Mouse (Mus musculus): Measurements from ENCODE around the gene Hmgb1. TPM values are rescaled to one million over a fixed set of nuclear protein-coding genes. Genes with fewer than 3 reads are reported as not detected.

Hmgb1 gene
- polyA plus RNA-seq, 1 experiment from 2014 or later = 1,601 TPM

DNA sequence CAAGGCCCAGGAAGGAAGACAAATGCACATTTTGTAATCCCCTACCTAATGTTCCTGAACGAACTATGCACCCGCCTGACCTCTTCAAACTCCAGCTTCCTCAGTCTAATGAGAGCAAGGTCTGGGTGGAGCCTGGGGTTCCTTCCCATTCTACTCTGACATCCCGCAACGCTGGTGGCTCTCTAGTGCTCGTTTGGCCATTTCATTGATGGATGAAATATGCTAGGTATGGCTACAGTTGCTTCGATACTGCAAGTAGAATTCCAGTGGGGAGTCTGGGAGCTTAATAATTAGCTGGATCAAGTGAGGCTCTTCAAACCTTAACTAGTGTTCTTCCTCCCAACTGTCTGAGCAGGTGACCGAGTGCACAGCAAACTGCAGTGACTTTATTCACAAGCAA, 163.2 kb downstream of the Hmgb1 start:
- Histone ChIP-seq H3K27ac (ENCODE audit: low read length) (peak overlapping the region; percentile 83), H3K4me1 (replicated peaks; ENCODE audit: control insufficient read depth, insufficient read depth, low read length) (peaks cover 10% of the 10 kb centered on the region), H3K27me3 (ENCODE audit: control insufficient read depth, insufficient read depth, low read depth, low read length) (no peaks in the 10 kb centered on the region), H3K9ac (ENCODE audit: low read length) (no peak overlapping the region), H3K4me2 (ENCODE audit: low read depth, low read length) (peak overlapping the region; percentile 55), H3K9me3 (ENCODE audit: control insufficient read depth, low read length) (no peaks in the 10 kb centered on the region), H3K36me3 (ENCODE audit: control insufficient read depth, insufficient read depth, low read length) (no peaks in the 10 kb centered on the region), H3K4me3 (ENCODE audit: low read length) (peak overlapping the region; percentile 15)
- peak; percentile 51; the same call in 1 of the 2 replicates for ATAC-seq (ENCODE audit: low read depth)
- WGBS = 30% methylated on average over 7 of the region's 7 CpGs

DNA sequence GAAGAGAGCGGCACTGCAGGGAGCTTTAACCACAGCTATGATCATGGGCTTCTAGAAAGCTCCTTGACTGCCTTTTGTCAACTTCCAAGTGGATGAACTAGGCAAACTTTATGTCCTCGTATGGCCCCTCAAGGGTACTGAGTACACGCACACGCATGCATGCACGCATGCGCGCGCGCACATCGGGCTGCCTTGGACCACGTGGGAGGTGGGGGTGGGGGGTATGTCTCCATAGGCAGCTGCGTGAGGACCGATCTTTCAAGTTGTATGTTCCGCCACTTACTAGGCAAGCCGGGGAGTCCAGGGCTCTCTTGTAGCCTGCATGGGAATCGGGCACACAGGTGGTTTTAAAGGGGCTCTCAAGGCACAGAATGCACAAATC, 163.6 kb downstream of the Hmgb1 start:
- Histone ChIP-seq H3K9me3 (ENCODE audit: control insufficient read depth, low read length) (no peaks in the 10 kb centered on the region), H3K27ac (ENCODE audit: low read length) (peak overlapping the region; percentile 83), H3K27me3 (ENCODE audit: control insufficient read depth, insufficient read depth, low read depth, low read length) (no peaks in the 10 kb centered on the region), H3K4me3 (ENCODE audit: low read length) (peak overlapping the region; percentile 24), H3K9ac (ENCODE audit: low read length) (peak overlapping the region; percentile 6), H3K4me1 (replicated peaks; ENCODE audit: control insufficient read depth, insufficient read depth, low read length) (peaks cover 14% of the 10 kb centered on the region), H3K36me3 (ENCODE audit: control insufficient read depth, insufficient read depth, low read length) (no peaks in the 10 kb centered on the region), H3K4me2 (ENCODE audit: low read depth, low read length) (peak overlapping the region; percentile 55)
- WGBS = 45% methylated on average over 16 of the region's 16 CpGs
- ATAC-seq (ENCODE audit: low read depth) = peak; percentile 82

DNA sequence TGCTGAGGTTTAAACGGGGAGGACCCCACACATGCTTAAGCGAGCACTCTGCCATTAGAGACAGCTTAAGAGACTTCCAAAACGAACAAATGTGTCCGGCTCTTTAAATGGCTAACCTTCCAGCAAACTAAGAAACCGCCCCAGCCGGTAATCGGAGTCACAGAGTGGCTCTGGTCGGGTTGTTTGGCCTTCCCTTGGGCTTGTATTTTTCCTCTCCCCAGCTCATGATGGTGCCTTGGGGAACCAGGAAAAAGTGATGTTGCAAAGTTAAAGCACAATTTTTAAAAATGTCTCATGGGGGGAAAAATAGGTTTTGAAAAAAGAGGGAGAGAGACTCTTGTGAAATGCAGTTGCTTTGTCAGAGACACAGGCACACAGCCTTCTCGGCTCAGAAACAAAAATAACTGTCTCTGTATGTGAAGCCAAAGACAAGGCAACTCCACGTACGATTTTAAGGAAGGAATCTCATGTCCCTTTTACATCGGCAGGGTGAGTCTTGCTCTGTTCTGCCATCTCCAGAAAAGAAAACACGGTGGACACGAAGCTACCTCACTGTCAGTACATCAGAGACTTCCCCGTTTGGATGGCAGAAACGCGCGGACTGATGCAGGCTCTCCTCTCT, 164.1 kb downstream of the Hmgb1 start:
- H3K9ac ChIP-seq (ENCODE audit: low read length) = peak overlapping the region; percentile 6
- ATAC-seq (ENCODE audit: low read depth) = no peak
- peak overlapping the region; percentile 83 for H3K27ac ChIP-seq (ENCODE audit: low read length)

DNA sequence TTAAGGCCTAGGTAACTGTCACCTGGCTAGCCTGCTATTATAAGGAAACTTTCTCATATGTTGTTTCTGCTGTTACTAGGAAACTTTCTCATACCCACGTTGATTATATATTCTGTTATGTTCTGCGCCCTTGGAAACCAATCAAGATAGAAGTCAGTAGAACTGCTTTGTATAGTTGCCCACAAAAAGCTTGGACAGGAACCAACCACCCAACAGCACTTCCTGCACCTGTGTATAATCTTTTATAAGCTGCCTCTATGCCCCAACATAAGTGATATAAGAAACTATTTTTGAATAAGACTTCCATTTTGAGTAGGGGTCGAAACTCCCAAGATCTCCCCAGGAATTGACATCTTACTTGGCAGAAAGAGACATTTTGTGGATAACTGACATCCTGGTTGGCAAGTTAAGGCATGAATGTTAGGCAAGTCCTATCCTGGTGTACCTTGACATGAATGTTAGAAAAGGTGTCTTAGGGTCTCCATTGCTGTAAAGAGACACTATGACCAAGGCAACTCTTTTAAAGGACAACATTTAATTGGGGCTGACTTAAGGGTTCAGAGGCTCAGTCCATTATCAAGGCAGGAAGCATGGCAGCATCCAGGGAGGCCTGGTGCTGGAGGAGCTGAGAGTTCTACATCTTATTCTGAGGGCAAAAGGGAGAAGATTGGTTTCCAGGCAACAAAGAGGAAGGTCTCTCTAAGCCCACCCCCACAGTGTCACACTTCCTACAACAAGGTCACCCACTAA, 166.4 kb downstream of the Hmgb1 start:
- Histone ChIP-seq H3K36me3 (ENCODE audit: control insufficient read depth, insufficient read depth, low read length) (no peaks in the 10 kb centered on the region), H3K27ac (ENCODE audit: low read length) (no peak overlapping the region), H3K4me2 (ENCODE audit: low read depth, low read length) (no peak overlapping the region), H3K27me3 (ENCODE audit: control insufficient read depth, insufficient read depth, low read depth, low read length) (no peaks in the 10 kb centered on the region), H3K4me3 (ENCODE audit: low read length) (no peak overlapping the region), H3K9me3 (ENCODE audit: control insufficient read depth, low read length) (peaks cover under 1% of the 10 kb centered on the region; the same call in 1 of the 2 replicates), H3K4me1 (replicated peaks; ENCODE audit: control insufficient read depth, insufficient read depth, low read length) (peaks cover 14% of the 10 kb centered on the region), H3K9ac (ENCODE audit: low read length) (no peak overlapping the region)
- 76% methylated on average over 3 of the region's 3 CpGs for WGBS
- no peak for ATAC-seq (ENCODE audit: low read depth)

More for the DNA sequence above, 164.1 kb downstream of the Hmgb1 start:
- peak overlapping the region; percentile 55 for H3K4me2 ChIP-seq (ENCODE audit: low read depth, low read length)
- H3K36me3 ChIP-seq (ENCODE audit: control insufficient read depth, insufficient read depth, low read length) = no peaks in the 10 kb centered on the region
- peaks cover 14% of the 10 kb centered on the region for H3K4me1 ChIP-seq (replicated peaks; ENCODE audit: control insufficient read depth, insufficient read depth, low read length)
- no peaks in the 10 kb centered on the region for H3K9me3 ChIP-seq (ENCODE audit: control insufficient read depth, low read length)
- WGBS = 24% methylated on average over 18 of the region's 18 CpGs
- peak overlapping the region; percentile 24 for H3K4me3 ChIP-seq (ENCODE audit: low read length)
- H3K27me3 ChIP-seq (ENCODE audit: control insufficient read depth, insufficient read depth, low read depth, low read length) = no peaks in the 10 kb centered on the region

DNA sequence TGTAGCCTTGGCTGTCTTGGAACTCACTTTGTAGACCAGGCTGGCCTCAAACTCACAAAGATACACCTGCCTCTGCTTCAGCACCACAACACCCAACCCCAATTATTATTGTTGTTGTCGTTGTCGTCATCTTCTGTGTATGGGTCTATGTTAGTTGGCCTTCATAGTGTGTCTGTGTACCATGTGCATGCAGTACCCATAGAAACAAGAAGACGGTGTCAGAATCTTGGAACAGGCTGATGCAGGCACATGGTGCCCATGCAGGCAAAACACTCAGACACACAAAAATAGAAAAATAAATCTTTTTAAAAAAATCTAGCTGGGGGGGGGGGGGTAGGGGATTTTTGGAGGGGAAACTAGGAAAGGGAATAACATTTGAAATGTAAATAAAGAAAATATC, 167.1 kb downstream of the Hmgb1 start:
- Histone ChIP-seq H3K4me1 (replicated peaks; ENCODE audit: control insufficient read depth, insufficient read depth, low read length) (peaks cover 14% of the 10 kb centered on the region), H3K9me3 (ENCODE audit: control insufficient read depth, low read length) (peaks cover 3% of the 10 kb centered on the region; the same call in 1 of the 2 replicates), H3K27me3 (ENCODE audit: control insufficient read depth, insufficient read depth, low read depth, low read length) (no peaks in the 10 kb centered on the region), H3K36me3 (ENCODE audit: control insufficient read depth, insufficient read depth, low read length) (no peaks in the 10 kb centered on the region), H3K27ac (ENCODE audit: low read length) (no peak overlapping the region), H3K4me2 (ENCODE audit: low read depth, low read length) (no peak overlapping the region), H3K4me3 (ENCODE audit: low read length) (no peak overlapping the region), H3K9ac (ENCODE audit: low read length) (no peak overlapping the region)
- no peak for ATAC-seq (ENCODE audit: low read depth)
- WGBS = 92% methylated on average over 3 of the region's 3 CpGs

DNA sequence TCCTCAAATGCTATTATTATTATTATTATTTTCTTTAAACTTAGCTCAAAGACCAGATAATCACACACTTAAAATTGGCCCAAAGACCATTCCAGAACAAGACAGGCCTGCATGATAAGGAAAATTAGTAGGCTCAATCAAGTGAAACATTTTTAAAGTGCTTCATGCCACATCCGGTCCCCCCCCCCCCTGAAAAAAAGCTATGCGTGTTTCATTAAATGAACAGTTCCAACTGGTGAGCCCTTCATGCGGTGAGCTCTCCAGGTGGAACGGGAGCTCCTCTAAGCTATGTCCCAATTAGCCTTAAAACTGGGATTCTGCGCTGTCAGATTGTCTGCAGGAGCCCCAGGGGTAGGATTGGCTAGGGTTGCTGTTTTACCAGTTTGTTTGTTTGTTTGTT, 168.0 kb downstream of the Hmgb1 start:
- Histone ChIP-seq H3K27ac (ENCODE audit: low read length) (no peak overlapping the region), H3K36me3 (ENCODE audit: control insufficient read depth, insufficient read depth, low read length) (no peaks in the 10 kb centered on the region), H3K4me2 (ENCODE audit: low read depth, low read length) (peak overlapping the region; percentile 95), H3K27me3 (ENCODE audit: control insufficient read depth, insufficient read depth, low read depth, low read length) (no peaks in the 10 kb centered on the region), H3K4me3 (ENCODE audit: low read length) (no peak overlapping the region), H3K9ac (ENCODE audit: low read length) (no peak overlapping the region), H3K9me3 (ENCODE audit: control insufficient read depth, low read length) (peaks cover 3% of the 10 kb centered on the region; the same call in 1 of the 2 replicates), H3K4me1 (replicated peaks; ENCODE audit: control insufficient read depth, insufficient read depth, low read length) (peaks cover 14% of the 10 kb centered on the region)
- 64% methylated on average over 5 of the region's 5 CpGs for WGBS
- ATAC-seq (ENCODE audit: low read depth) = no peak

DNA sequence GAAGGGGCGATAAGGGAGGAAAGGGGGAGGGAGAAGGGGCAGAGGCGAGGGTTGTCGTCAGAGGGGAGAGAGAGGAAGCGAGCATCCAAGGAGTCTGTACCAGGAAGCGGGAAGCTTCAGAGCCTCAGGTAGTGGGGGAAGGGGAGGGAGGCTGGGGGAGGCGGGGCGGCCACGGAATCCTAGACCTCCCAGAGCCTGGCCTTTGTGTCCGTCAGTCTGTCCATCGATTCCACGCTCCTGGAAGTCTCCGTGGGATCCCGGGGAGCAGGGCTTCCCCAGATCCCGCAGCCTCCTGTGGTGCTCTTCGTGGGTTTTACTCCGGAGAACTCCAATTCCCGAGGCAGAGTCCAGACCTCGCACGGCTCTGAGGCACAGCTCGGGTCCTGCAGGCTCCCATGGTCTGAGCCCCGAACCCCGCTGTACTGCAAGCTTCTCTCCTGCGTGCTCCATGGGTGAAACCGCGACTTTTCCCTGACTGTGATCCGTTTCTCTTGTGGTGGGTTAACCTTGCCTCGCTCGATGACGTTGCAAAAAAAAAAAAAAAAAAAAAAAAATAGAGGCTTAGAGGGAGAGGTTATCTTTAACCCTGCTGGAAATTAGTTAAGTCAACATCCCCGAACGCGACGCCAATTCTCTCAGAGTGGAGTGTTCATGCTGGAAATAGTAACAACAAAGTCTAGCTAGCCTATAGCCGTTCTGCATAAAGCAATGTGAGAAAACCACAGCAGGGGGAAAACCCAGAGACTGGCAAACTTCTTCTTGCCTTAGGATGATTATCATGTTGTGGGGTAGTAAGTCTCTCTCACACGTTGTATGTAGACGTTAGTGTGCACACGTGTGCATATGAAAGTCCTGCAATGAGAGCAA, 168.7 kb downstream of the Hmgb1 start:
- Histone ChIP-seq H3K4me1 (replicated peaks; ENCODE audit: control insufficient read depth, insufficient read depth, low read length) (peaks cover 14% of the 10 kb centered on the region), H3K9ac (ENCODE audit: low read length) (peak overlapping the region; percentile 79), H3K36me3 (ENCODE audit: control insufficient read depth, insufficient read depth, low read length) (no peaks in the 10 kb centered on the region), H3K9me3 (ENCODE audit: control insufficient read depth, low read length) (peaks cover 3% of the 10 kb centered on the region; the same call in 1 of the 2 replicates), H3K4me3 (ENCODE audit: low read length) (peak overlapping the region; percentile 63), H3K27ac (ENCODE audit: low read length) (peak overlapping the region; percentile 49), H3K27me3 (ENCODE audit: control insufficient read depth, insufficient read depth, low read depth, low read length) (no peaks in the 10 kb centered on the region), H3K4me2 (ENCODE audit: low read depth, low read length) (peak overlapping the region; percentile 95)
- peak; percentile 71 for ATAC-seq (ENCODE audit: low read depth)
- WGBS = under 1% methylated on average over 36 of the region's 37 CpGs

DNA sequence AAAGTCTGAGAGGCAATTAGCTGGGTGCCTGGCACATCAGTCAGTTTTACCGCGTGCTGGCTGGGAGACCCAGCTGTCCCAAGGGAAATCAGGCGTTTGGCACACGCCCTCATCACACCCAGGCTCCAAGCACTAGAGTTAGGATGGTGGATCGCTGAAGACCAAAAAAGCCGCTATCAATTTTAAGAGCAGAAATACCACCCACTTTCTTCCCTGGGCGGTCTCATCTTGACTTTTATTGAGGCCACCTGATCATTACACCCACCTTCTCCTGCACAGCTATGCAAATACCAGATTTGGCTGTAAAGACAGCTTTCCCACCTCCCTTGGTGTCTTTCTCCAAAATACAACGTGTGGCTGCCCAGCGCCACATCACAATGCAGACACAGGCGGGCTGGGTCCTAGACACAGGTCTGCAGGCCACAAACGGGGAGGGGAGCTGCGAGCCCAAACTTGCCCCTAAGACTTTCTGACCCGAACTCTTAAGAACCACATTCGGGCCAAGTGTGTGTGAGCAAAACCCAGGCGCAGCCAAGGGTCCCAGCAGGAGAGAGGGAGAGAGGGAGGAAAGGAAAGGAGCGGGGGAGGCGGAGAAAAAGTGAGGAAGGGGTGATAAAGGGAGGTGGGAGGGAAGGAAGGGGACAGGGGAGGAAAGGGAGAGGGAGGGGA, 169.6 kb downstream of the Hmgb1 start:
- H3K4me3 ChIP-seq (ENCODE audit: low read length) = peak overlapping the region; percentile 63
- H3K4me1 ChIP-seq (replicated peaks; ENCODE audit: control insufficient read depth, insufficient read depth, low read length) = peaks cover 10% of the 10 kb centered on the region
- peak overlapping the region; percentile 95 for H3K4me2 ChIP-seq (ENCODE audit: low read depth, low read length)
- H3K27ac ChIP-seq (ENCODE audit: low read length) = no peak overlapping the region
- H3K9me3 ChIP-seq (ENCODE audit: control insufficient read depth, low read length) = peaks cover 3% of the 10 kb centered on the region; the same call in 1 of the 2 replicates
- no peaks in the 10 kb centered on the region for H3K27me3 ChIP-seq (ENCODE audit: control insufficient read depth, insufficient read depth, low read depth, low read length)
- no peak for ATAC-seq (ENCODE audit: low read depth)
- 19% methylated on average over 17 of the region's 17 CpGs for WGBS
- peak overlapping the region; percentile 79 for H3K9ac ChIP-seq (ENCODE audit: low read length)
- no peaks in the 10 kb centered on the region for H3K36me3 ChIP-seq (ENCODE audit: control insufficient read depth, insufficient read depth, low read length)

All from lung, embryonic 16.5 days (tissue).